Mouse (Mus musculus): ENCODE measurements at regions not wholly inside any gene's neighbourhood (a gene's known extent, or its start where the extent isn't known, plus 50 kb on each side); places are given as distances from the start of the nearest gene placed in this dataset.

- no peak for DNase-seq (ENCODE audit: low read depth, low spot score)
These were observed 1228.9 kb downstream of the Gsdmc2 start for GRCm38 (mm10) chr15:62616042-62616441.

- DNase-seq (ENCODE audit: low read depth, low spot score): no peak
These were observed 1248.2 kb downstream of the Gsdmc2 start for GRCm38 (mm10) chr15:62596735-62597134.

GRCm38 (mm10) chr15:62588580-62588979 is 1256.4 kb downstream of the Gsdmc2 start:
- no peak for DNase-seq (ENCODE audit: low read depth, low spot score)

- DNase-seq (ENCODE audit: low read depth, low spot score): no peak
These were observed 1266.2 kb downstream of the Gsdmc2 start for GRCm38 (mm10) chr15:62578788-62579187.

- no peak for DNase-seq (ENCODE audit: low read depth, low spot score)
These were observed 1269.2 kb downstream of the Gsdmc2 start for GRCm38 (mm10) chr15:62575791-62576190.

- DNase-seq (ENCODE audit: low read depth, low spot score): no peak
These were observed 1273.2 kb downstream of the Gsdmc2 start for GRCm38 (mm10) chr15:62571803-62572202.

GRCm38 (mm10) chr15:62568788-62569713 is 1275.9 kb downstream of the Gsdmc2 start:
- DNase-seq (ENCODE audit: low read depth, low spot score): no peak

GRCm38 (mm10) chr15:62567431-62567830 is 1277.5 kb downstream of the Gsdmc2 start:
- no peak for DNase-seq (ENCODE audit: low read depth, low spot score)

- DNase-seq (ENCODE audit: low read depth, low spot score): peak; percentile 14
These were observed 1278.9 kb downstream of the Gsdmc2 start for GRCm38 (mm10) chr15:62566106-62566511.

- DNase-seq (ENCODE audit: low read depth, low spot score): no peak
These were observed 1311.7 kb downstream of the Gsdmc2 start for GRCm38 (mm10) chr15:62533233-62533632.

GRCm38 (mm10) chr15:62528975-62529374 is 1316.0 kb downstream of the Gsdmc2 start:
- DNase-seq (ENCODE audit: low read depth, low spot score): no peak

- DNase-seq (ENCODE audit: low read depth, low spot score): no peak
These were observed 1320.3 kb downstream of the Gsdmc2 start for GRCm38 (mm10) chr15:62524628-62525027.

- DNase-seq (ENCODE audit: low read depth, low spot score): no peak
These were observed 1320.8 kb downstream of the Gsdmc2 start for GRCm38 (mm10) chr15:62524135-62524534.

- no peak for DNase-seq (ENCODE audit: low read depth, low spot score)
These were observed 1331.5 kb downstream of the Gsdmc2 start for GRCm38 (mm10) chr15:62513462-62513861.

- no peak for DNase-seq (ENCODE audit: low read depth, low spot score)
These were observed 1333.5 kb downstream of the Gsdmc2 start for GRCm38 (mm10) chr15:62511461-62511860.

- DNase-seq (ENCODE audit: low read depth, low spot score): no peak
These were observed 1341.1 kb downstream of the Gsdmc2 start for GRCm38 (mm10) chr15:62503866-62504265.

- DNase-seq (ENCODE audit: low read depth, low spot score): peak; percentile 9
These were observed 1344.0 kb downstream of the Gsdmc2 start for GRCm38 (mm10) chr15:62500966-62501365.

- no peak for DNase-seq (ENCODE audit: low read depth, low spot score)
These were observed 1344.5 kb downstream of the Gsdmc2 start for GRCm38 (mm10) chr15:62500522-62500921.

- DNase-seq (ENCODE audit: low read depth, low spot score): peak; percentile 17
These were observed 1348.8 kb downstream of the Gsdmc2 start for GRCm38 (mm10) chr15:62496193-62496592.

GRCm38 (mm10) chr15:62492350-62492749 is 1352.6 kb downstream of the Gsdmc2 start:
- DNase-seq (ENCODE audit: low read depth, low spot score): no peak

- no peak for DNase-seq (ENCODE audit: low read depth, low spot score)
These were observed 1354.4 kb downstream of the Gsdmc2 start for GRCm38 (mm10) chr15:62490548-62490947.

- no peak for DNase-seq (ENCODE audit: low read depth, low spot score)
These were observed 1358.4 kb downstream of the Gsdmc2 start for GRCm38 (mm10) chr15:62486540-62486939.

- DNase-seq (ENCODE audit: low read depth, low spot score): no peak
These were observed 1360.6 kb downstream of the Gsdmc2 start for GRCm38 (mm10) chr15:62484350-62484749.

All from R1 (cell line).